ENCODE assay signal across 23 mouse cellular contexts in the genomic region with DNA sequence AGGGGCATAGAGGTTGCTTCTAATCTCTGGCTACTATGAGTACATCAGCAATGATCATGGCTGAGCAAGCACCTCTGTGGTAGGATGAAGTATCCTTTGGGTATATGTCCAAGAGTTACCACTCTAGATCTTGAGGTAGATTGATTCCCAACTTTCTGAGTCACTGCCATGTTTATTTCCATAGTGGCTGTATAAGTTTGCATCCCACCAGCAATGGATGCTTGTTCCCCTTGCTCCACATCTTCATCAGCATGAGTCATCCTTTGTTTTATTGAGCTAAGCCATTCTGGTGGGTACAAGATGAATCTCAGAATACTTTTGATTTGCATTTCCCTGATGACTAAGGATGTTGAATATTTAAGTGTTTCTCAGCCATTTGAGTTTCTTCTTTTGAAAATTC.
"Had no signal": no experiment of that assay in that cellular context is flagged by ENCODE, and none has a peak within 500 bp of the region (broad histone marks: within the 10 kb centered on the region; RNA-seq: fewer than 3 reads in every experiment).

No protein-coding gene starts in this region.

- H3K4me3 ChIP-seq: embryonic facial prominence, embryonic 10.5 days; embryonic facial prominence, embryonic 12.5 days; embryonic facial prominence, embryonic 13.5 days; embryonic facial prominence, embryonic 15.5 days; erythroblast, embryonic 14.5 days; forebrain, embryonic 10.5 days; forebrain, embryonic 12.5 days; forebrain, embryonic 13.5 days; forebrain, embryonic 15.5 days; gastrocnemius, adult 2 months; heart, adult 2 months; heart, embryonic 10.5 days had no signal

- DNase-seq: cerebellum, postnatal 10 days; cerebellum, postnatal 14 days; cerebellum, postnatal 25 days; cerebellum, postnatal 36 days; embryo, embryonic 11 days; forebrain, postnatal 0 days; gastrocnemius, adult 2 months; gastrocnemius, postnatal 10 days; gastrocnemius, postnatal 14 days; gastrocnemius, postnatal 25 days; gastrocnemius, postnatal 36 days; heart, adult 18-20 months; heart, adult 2 months had no signal

- H3K36me3 ChIP-seq: embryonic facial prominence, embryonic 12.5 days; embryonic facial prominence, embryonic 13.5 days; embryonic facial prominence, embryonic 15.5 days; forebrain, embryonic 10.5 days; forebrain, embryonic 12.5 days; forebrain, embryonic 15.5 days; heart, embryonic 10.5 days had no signal

- H3K27me3 ChIP-seq: embryonic facial prominence, embryonic 12.5 days; embryonic facial prominence, embryonic 13.5 days; embryonic facial prominence, embryonic 15.5 days; forebrain, embryonic 12.5 days had no signal
